Mouse (Mus musculus) small intestine, adult 2 months (tissue): ENCODE results near the gene Galnt3.

ENCODE experiments used
- CTCF ChIP-seq: fragments of 200-500 bp; IDR thresholded peaks from 2 replicates; pipeline ENCODE4 v1.5.1; 2012; ENCODE audit warnings: low read depth, mild to moderate bottlenecking, control low read depth, inconsistent platforms, low read length, moderate library complexity, mixed read lengths; ENCODE audit not compliant: insufficient replicate concordance, insufficient read length; ENCODE audit errors: extremely low read depth
- POLR2A ChIP-seq: fragments of 200-500 bp; IDR thresholded peaks from 2 replicates; pipeline ENCODE4 v1.6.1; 2012; ENCODE audit warnings: low read depth, mild to moderate bottlenecking, control low read depth, inconsistent platforms, low read length, moderate library complexity

DNA sequence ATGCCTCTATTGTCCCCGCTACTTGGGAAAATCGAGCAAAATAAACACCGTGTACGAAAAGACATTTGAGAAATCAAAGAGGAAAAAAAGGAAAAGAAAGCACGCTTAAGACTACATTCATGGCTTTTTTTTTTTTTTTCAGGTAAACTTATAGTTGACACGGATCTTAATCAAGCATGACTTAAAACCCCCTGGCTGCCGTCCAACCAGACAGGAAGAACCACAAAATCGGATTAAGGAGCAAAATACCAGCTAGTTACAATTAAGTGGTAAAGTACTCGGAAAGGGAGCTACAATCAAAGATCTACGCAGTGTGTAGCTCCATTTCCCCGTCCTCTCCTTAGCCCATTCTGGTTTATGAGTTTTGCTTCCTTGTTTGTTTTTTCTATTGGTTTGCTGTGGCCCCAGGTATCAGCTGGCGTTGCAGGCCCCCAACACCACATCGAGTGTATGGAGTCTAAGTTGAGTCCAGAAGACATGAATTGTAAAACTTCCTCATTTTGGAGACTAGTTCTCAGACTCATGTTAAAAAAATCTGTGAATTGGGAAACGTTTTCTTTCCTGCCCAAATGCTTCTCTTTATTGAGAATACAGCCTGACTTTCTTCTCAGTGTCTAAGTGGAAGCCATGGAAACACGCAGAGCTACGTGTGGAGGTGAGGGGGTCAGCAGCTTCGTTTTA is 24.0 kb downstream of the Galnt3 start:
- TF ChIP-seq CTCF (no peak), POLR2A (no peak)
